ENCODE assay signal across 14 mouse cellular contexts in genomic region chr2:51847964-51848363, GRCm38 (mm10).
"Had no signal": no experiment of that assay in that cellular context is flagged by ENCODE, and none has a peak within 500 bp of the region (broad histone marks: within the 10 kb centered on the region; RNA-seq: fewer than 3 reads in every experiment).

No protein-coding gene starts in this region.

- DNase-seq: kidney, adult 2 months; kidney, postnatal 14 days; lung, adult 2 months; lung, postnatal 36 days; right cerebral cortex, postnatal 14 days; thymus, adult 2 months; thymus, postnatal 25 days had no signal

- H3K4me1 ChIP-seq: kidney, embryonic 15.5 days; liver, embryonic 15.5 days; stomach, embryonic 15.5 days had no signal

- H3K36me3 ChIP-seq: kidney, embryonic 15.5 days; limb, embryonic 13.5 days; liver, embryonic 15.5 days; neural tube, embryonic 12.5 days; stomach, embryonic 15.5 days had no signal

- H3K9me3 ChIP-seq: kidney, embryonic 15.5 days; limb, embryonic 13.5 days; liver, embryonic 15.5 days; neural tube, embryonic 12.5 days; stomach, embryonic 15.5 days had no signal

- H3K9ac ChIP-seq: kidney, embryonic 15.5 days; limb, embryonic 13.5 days; liver, embryonic 15.5 days; neural tube, embryonic 12.5 days; stomach, embryonic 15.5 days had no signal

- H3K27ac ChIP-seq: kidney, embryonic 15.5 days; limb, embryonic 13.5 days; liver, embryonic 15.5 days; neural tube, embryonic 12.5 days; stomach, embryonic 15.5 days had no signal

- H3K4me2 ChIP-seq: kidney, embryonic 15.5 days; limb, embryonic 13.5 days; liver, embryonic 15.5 days; neural tube, embryonic 12.5 days; stomach, embryonic 15.5 days had no signal

- H3K4me3 ChIP-seq: kidney, embryonic 15.5 days; limb, embryonic 13.5 days; liver, embryonic 15.5 days; neural tube, embryonic 12.5 days; stomach, embryonic 15.5 days had no signal

- H3K27me3 ChIP-seq: kidney, embryonic 15.5 days; limb, embryonic 13.5 days; liver, embryonic 15.5 days; neural tube, embryonic 12.5 days; stomach, embryonic 15.5 days had no signal

- ATAC-seq: intestine, embryonic 16.5 days; lung, postnatal 0 days had no signal
